Mouse (Mus musculus) hindbrain, embryonic 10.5 days (tissue): ENCODE measurements at regions not wholly inside any gene's neighbourhood (a gene's known extent, or its start where the extent isn't known, plus 50 kb on each side); places are given as distances from the start of the nearest gene placed in this dataset.

Experiments
- DNase-seq: peaks from one replicate; pipeline ENCODE4 v3.0.0-alpha.2; 2017; ENCODE audit warnings: low spot score
- H3K27ac ChIP-seq: fragments of 300-500 bp; sonication (generic); 2 replicates; pipeline ENCODE4 v1.5.1; 2016; ENCODE audit warnings: mild to moderate bottlenecking, moderate library complexity
- H3K27me3 ChIP-seq: fragments of 300-500 bp; sonication (generic); 2 replicates; pipeline ENCODE4 v1.6.1; 2016; ENCODE audit warnings: mild to moderate bottlenecking; ENCODE audit not compliant: poor library complexity, insufficient read depth, severe bottlenecking
- H3K36me3 ChIP-seq: fragments of 300-500 bp; sonication (generic); 2 replicates; pipeline ENCODE4 v1.6.1; 2016; ENCODE audit warnings: mild to moderate bottlenecking, moderate library complexity
- H3K4me1 ChIP-seq: fragments of 300-500 bp; sonication (generic); replicated peaks from 2 replicates; pipeline ENCODE4 v1.6.1; 2016; ENCODE audit warnings: mild to moderate bottlenecking
- H3K4me3 ChIP-seq: fragments of 300-500 bp; sonication (generic); 2 replicates; pipeline ENCODE4 v1.5.1; 2016; ENCODE audit warnings: mild to moderate bottlenecking, moderate library complexity
- H3K9me3 ChIP-seq: fragments of 300-500 bp; sonication (generic); 2 replicates; pipeline ENCODE4 v1.6.1; 2016; ENCODE audit warnings: mild to moderate bottlenecking, moderate library complexity
- WGBS: fragments of 180-500 bp; shearing (Covaris S2); methylation state at CpG from one replicate; pipeline ENCODE4 v1.1.7; 2016; 5-methylcytosine and 5-hydroxymethylcytosine counted together

- no peaks in the 10 kb centered on the region for H3K36me3 ChIP-seq
- no peak overlapping the region for H3K27ac ChIP-seq
- 46% methylated on average over 1 of the region's 1 CpGs for WGBS
- no peak for DNase-seq
- H3K27me3 ChIP-seq, result no peaks in the 10 kb centered on the region
- H3K4me1 ChIP-seq, result peaks cover 5% of the 10 kb centered on the region; the same call in 1 of the 2 replicates
- no peaks in the 10 kb centered on the region for H3K9me3 ChIP-seq
- no peak overlapping the region for H3K4me3 ChIP-seq
These were observed 585.2 kb downstream of the Nfib start for GRCm38 (mm10) chr4:82120326-82120725.

DNA sequence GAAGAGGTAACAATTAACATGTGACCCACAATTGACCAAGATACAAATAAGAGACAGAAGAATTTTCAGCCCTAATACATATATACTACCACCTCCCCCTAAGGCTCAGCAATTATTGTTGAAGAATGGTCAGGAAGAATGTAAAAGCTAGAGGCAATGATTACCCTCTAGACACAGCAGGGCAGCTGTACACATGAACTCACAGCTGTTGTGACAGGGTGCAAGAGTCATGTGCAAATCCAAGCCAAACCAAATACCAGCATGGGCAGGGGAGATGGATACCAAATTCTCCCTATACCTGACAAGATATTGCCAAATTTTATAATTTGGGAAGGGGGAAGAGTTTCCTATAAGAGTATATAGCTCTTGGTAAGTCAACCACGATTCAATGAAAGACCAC is 603.7 kb downstream of the Nfib start:
- Histone ChIP-seq H3K9me3 (no peaks in the 10 kb centered on the region), H3K4me1 (peaks cover 11% of the 10 kb centered on the region), H3K27ac (no peak overlapping the region), H3K27me3 (no peaks in the 10 kb centered on the region), H3K4me3 (no peak overlapping the region), H3K36me3 (no peaks in the 10 kb centered on the region)
- no peak for DNase-seq
- WGBS, result 86% methylated on average over 1 of the region's 1 CpGs

DNA sequence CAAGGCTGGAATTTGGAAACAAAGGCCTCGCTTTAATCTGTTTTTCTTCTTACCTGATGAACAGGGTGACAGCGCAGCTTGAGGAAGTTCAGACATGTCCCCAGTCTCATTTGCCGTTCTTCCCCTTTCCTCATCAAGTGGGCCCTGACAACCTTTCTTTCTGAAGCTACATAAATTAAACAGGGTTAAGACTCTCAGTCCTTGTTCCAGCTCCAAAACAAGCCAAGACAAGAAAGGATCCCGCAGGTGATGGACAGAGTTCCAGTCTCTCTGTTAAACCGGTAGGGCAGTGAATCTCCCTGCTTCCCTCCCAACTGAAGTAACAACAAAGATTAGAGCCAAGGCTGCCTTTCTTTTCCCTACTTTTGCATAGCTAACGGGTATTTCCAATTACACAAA is 605.6 kb downstream of the Nfib start:
- Histone ChIP-seq H3K27ac (no peak overlapping the region), H3K4me3 (no peak overlapping the region), H3K4me1 (peaks cover 11% of the 10 kb centered on the region), H3K27me3 (no peaks in the 10 kb centered on the region), H3K36me3 (no peaks in the 10 kb centered on the region), H3K9me3 (no peaks in the 10 kb centered on the region)
- no peak for DNase-seq
- WGBS, result 54% methylated on average over 6 of the region's 6 CpGs

DNA sequence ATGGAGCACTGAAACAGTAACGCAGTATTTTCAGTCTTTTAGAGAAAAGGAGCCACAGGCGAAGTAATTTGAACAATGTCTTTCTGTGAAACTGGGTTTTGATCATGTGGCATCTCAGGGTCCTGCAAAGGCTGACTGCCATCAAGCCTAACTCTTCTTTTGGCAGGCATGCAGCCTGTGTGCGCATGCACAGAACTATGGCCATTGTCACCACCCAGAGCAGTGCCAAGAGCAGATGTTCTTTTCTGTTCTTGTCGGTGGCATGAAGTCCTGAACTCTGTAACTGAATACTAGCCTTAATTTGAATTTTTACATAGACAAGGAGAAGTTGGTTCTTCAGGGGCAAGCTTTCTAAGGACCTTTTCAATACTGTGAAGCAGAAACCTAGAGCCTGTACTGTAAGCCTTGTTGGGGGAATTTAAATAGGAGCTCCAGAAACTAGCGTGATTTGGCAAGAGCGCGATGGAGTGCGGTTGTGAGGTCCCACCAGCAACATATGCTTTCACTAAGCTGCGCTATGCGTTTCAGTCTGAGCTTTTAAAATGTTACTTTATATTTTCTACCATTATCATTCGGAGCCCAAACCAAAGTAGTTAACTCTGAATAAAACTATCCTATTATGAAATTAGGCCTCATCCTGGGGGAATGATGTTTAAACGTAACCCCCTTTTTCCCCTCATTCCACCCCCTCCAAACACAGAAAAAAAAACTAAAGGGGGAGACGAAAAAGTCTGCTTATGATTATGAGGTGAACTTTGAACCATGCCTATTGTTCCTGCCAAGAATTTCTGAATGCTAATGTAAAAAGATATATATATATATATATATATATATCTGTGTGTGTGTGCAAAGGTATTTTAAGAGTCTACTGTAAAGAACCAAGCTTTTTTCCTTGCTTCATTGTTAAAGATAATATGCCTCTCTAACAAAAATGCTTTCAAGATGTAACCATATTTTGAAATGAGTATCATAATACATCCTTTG is 606.3 kb downstream of the Nfib start:
- DNase-seq, result no peak

DNA sequence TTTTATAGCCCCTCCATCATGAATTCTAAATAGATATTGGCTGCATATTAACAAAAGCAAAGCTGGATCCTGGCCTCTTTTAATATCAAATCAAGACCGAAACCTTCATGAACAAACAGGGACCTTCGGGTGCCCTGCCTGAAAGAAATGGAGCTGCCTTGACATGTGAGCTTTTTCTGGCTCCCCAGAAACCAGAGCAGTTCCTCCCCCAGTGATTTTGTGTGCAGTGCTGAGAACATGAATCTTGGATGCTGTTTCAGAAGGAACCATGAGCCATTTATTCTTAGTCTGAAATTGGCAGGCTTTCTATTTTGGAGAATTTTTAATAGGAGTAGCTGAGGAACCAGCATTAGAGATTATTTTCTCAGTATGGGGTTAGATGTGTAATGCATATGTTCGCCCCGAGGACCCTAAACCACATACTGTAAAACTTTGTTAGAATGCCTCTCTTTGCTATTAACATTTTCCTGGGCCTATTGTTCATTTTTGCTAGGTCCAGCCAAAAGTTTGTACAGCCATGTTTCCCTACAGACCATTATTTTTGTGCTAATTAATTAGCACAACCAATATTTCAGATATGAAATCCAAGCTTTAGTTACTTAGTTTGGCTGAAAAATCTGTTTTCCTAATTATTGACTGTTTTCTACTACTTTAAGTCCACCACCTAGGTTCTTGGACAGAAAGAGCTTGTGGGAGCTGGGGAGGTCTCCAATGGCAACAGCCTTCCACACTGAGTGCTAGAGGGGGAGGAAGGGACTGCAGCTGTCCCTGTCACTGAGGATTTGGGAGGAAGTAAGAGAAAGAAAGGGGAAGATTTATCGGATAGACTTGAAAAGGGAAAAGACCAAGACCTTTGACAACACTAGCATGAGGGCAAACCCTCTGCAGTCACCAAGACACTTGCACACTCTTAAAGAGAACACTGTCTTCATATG is 613.0 kb downstream of the Nfib start:
- Histone ChIP-seq H3K4me1 (no peaks in the 10 kb centered on the region), H3K27me3 (no peaks in the 10 kb centered on the region), H3K4me3 (no peak overlapping the region), H3K9me3 (no peaks in the 10 kb centered on the region), H3K36me3 (no peaks in the 10 kb centered on the region), H3K27ac (no peak overlapping the region)
- no peak for DNase-seq
- WGBS, result 84% methylated on average over 5 of the region's 5 CpGs

More for the DNA sequence above, 606.3 kb downstream of the Nfib start:
- WGBS, result 87% methylated on average over 13 of the region's 13 CpGs
- peaks cover 11% of the 10 kb centered on the region for H3K4me1 ChIP-seq
- no peak overlapping the region for H3K4me3 ChIP-seq
- no peaks in the 10 kb centered on the region for H3K27me3 ChIP-seq
- H3K27ac ChIP-seq, result no peak overlapping the region
- H3K36me3 ChIP-seq, result no peaks in the 10 kb centered on the region
- H3K9me3 ChIP-seq, result no peaks in the 10 kb centered on the region

- Histone ChIP-seq H3K9me3 (no peaks in the 10 kb centered on the region), H3K4me3 (no peak overlapping the region), H3K4me1 (no peaks in the 10 kb centered on the region), H3K36me3 (no peaks in the 10 kb centered on the region), H3K27ac (no peak overlapping the region), H3K27me3 (no peaks in the 10 kb centered on the region)
- no peak for DNase-seq
- 94% methylated on average over 5 of the region's 5 CpGs for WGBS
These were observed 615.9 kb downstream of the Nfib start for GRCm38 (mm10) chr4:82089657-82090056.

- 81% methylated on average over 2 of the region's 2 CpGs for WGBS
- Histone ChIP-seq H3K4me3 (no peak overlapping the region), H3K27ac (no peak overlapping the region), H3K4me1 (no peaks in the 10 kb centered on the region), H3K9me3 (no peaks in the 10 kb centered on the region), H3K27me3 (no peaks in the 10 kb centered on the region), H3K36me3 (no peaks in the 10 kb centered on the region)
- DNase-seq, result no peak
These were observed 622.0 kb downstream of the Nfib start for GRCm38 (mm10) chr4:82083519-82083918.

GRCm38 (mm10) chr4:82068050-82068449 is 625.4 kb upstream of the Mpdz start:
- H3K27ac ChIP-seq, result no peak overlapping the region
- H3K4me1 ChIP-seq, result no peaks in the 10 kb centered on the region
- no peak overlapping the region for H3K4me3 ChIP-seq
- H3K27me3 ChIP-seq, result no peaks in the 10 kb centered on the region
- no peak for DNase-seq
- no peaks in the 10 kb centered on the region for H3K36me3 ChIP-seq
- H3K9me3 ChIP-seq, result no peaks in the 10 kb centered on the region
- 84% methylated on average over 3 of the region's 3 CpGs for WGBS

DNA sequence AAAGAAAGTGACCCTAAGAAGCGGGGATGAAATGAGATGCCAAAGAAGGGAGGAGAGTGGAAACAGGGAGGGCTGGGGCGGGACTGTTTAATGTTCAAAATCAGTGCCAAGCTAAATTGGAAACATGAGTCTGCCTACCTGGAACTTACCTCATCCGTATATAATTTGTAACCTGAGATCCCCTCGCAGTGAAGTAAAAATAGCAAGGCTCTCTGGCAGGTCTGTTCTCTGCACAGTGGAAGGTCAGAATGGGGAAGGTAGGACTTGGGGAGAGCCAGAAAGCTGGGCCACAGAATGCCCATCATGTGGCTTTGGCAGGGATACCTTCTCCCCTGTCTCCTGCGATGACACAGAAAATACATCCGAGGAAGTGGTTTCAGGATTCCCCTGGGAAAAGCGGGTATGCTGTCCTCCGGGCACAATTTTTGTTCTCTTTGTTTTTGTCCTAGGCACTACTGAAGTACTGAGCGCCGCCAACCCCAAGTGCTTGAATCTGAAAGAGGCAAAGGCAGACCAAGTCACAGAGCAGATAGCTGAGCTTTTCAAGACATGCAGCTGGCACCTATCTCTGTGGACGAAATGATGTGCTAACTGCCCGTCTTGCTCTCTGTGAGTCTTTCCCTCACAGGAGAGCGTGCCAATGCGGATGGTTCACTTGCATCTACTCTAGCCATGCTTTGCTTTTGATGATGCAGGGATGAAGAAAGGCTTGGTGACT is 623.2 kb upstream of the Mpdz start:
- Histone ChIP-seq H3K4me1 (no peaks in the 10 kb centered on the region), H3K4me3 (no peak overlapping the region), H3K9me3 (no peaks in the 10 kb centered on the region), H3K27me3 (no peaks in the 10 kb centered on the region), H3K36me3 (no peaks in the 10 kb centered on the region), H3K27ac (no peak overlapping the region)
- 71% methylated on average over 14 of the region's 14 CpGs for WGBS
- DNase-seq, result peak; percentile 3

GRCm38 (mm10) chr4:82062726-82063125 is 620.1 kb upstream of the Mpdz start:
- 87% methylated on average over 5 of the region's 5 CpGs for WGBS
- Histone ChIP-seq H3K4me3 (no peak overlapping the region), H3K9me3 (no peaks in the 10 kb centered on the region), H3K27ac (no peak overlapping the region), H3K4me1 (no peaks in the 10 kb centered on the region), H3K27me3 (no peaks in the 10 kb centered on the region), H3K36me3 (no peaks in the 10 kb centered on the region)
- no peak for DNase-seq

- Histone ChIP-seq H3K9me3 (no peaks in the 10 kb centered on the region), H3K4me3 (no peak overlapping the region), H3K27ac (no peak overlapping the region), H3K36me3 (no peaks in the 10 kb centered on the region), H3K27me3 (no peaks in the 10 kb centered on the region), H3K4me1 (no peaks in the 10 kb centered on the region)
- 100% methylated on average over 1 of the region's 1 CpGs for WGBS
- no peak for DNase-seq
These were observed 614.1 kb upstream of the Mpdz start for GRCm38 (mm10) chr4:82056671-82057070.

- Histone ChIP-seq H3K4me3 (no peak overlapping the region), H3K27me3 (no peaks in the 10 kb centered on the region), H3K9me3 (no peaks in the 10 kb centered on the region), H3K36me3 (no peaks in the 10 kb centered on the region), H3K4me1 (no peaks in the 10 kb centered on the region), H3K27ac (no peak overlapping the region)
- WGBS, result 94% methylated on average over 2 of the region's 2 CpGs
- DNase-seq, result no peak
These were observed 605.6 kb upstream of the Mpdz start for GRCm38 (mm10) chr4:82048171-82048570.
